Mouse (Mus musculus): ENCODE results near the gene Esp6. TPM values are rescaled to one million over a fixed set of nuclear protein-coding genes. Genes with fewer than 3 reads are reported as not detected.
A peak's percentile ranks its signal among the peaks of the same experiment; 100 is the strongest.
"Not testable (repeated sequence)": the region's sequence is repeated elsewhere in the genome, so short reads cannot be mapped to it uniquely, and the experiment has no call there.

The Esp6 gene
- not detected in 2 replicates for polyA plus RNA-seq (2015; fragmentation: Nextera tagmentation; extraction: Ambion mirVana)

DNA sequence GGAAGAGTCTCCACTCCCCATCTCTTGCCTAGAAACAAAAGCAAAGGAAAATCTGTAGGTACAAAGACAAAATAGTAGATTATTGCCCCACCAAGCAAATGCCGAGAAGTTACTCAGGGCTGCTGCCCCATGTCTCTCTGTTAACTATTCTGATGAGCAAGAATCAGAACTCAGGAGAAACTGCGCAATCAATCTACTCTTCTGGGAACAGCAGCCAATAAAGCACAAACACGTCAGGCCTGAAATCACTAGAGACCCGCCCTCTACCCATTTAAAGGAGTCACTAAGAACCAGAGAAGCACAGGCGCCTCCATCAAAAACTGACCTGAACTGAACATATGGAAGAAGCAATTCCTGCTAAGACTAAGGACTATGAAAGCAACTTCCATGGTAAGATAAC is at the start of gene Esp6:
Gene Esp6, plus strand, starts transcription at position 301 of the 400 bp plus-strand sequence.
- H3K36me3 ChIP-seq = no peaks in the 10 kb centered on the region
- no peak for ATAC-seq (replicated peaks; ENCODE audit: low FRiP score)
- WGBS = 84% methylated on average over 5 of the region's 5 CpGs

DNA sequence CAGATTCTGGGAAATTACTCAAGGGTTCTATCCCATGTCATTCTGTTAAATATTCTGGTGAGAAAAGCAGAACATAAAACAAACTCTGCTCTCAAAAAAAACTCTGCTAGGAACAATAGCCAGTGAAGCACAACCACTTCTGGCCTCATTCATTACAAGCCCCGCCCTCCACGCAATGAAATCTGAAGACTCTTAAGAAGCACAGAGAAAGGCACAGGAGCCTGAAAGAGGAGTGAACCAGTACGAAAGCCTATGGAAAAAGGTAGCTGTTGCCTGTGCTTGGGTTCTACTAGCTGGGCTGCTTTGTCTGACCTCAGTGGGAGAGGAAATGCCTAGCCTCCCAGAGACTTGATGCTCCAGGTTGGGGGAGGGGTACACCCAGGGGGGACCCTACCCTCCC is 41.5 kb upstream of the Esp6 start, which contains the start of gene Esp8:
Gene Esp8, plus strand, starts transcription at position 205 of the 400 bp plus-strand sequence.
- peak; percentile 29; the same call in 1 of the 2 replicates for ATAC-seq (replicated peaks; ENCODE audit: low FRiP score)
- Histone ChIP-seq H3K27me3 (no peaks in the 10 kb centered on the region), H3K4me1 (no peaks in the 10 kb centered on the region), H3K9ac (no peak within 1 kb of the TSS), H3K4me3 (replicated peaks) (no peak within 1 kb of the TSS), H3K4me2 (no peak within 1 kb of the TSS), H3K9me3 (replicated peaks) (no peaks in the 10 kb centered on the region), H3K27ac (no peak within 1 kb of the TSS), H3K36me3 (no peaks in the 10 kb centered on the region)
- WGBS = 46% methylated on average over 3 of the region's 3 CpGs

More for the DNA sequence above, at the start of gene Esp6:
- no peak within 1 kb of the TSS for H3K9ac ChIP-seq
- H3K4me1 ChIP-seq = no peaks in the 10 kb centered on the region
- H3K4me3 ChIP-seq (replicated peaks) = no peak within 1 kb of the TSS
- no peaks in the 10 kb centered on the region for H3K9me3 ChIP-seq (replicated peaks)
- H3K4me2 ChIP-seq = no peak within 1 kb of the TSS
- H3K27ac ChIP-seq = no peak within 1 kb of the TSS
- no peaks in the 10 kb centered on the region for H3K27me3 ChIP-seq

DNA sequence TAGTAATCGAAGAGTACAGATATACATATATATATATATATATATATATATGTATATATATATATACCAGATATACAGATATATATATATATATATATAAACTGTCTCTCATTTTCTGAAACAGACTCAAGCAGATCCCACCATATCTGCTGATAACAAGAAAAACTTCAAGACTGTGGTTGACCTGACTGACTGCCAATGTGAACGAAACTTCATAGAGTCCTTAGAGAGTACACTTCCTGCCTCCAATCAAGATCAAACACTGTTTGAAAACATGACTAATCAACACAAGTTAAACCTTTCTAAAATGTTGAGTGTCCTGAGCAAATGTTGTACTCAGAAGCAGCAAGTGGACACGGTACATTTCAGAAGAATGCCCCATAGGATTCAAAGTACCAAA is 31.5 kb upstream of the Esp6 start:
- no peak for ATAC-seq (replicated peaks; ENCODE audit: low FRiP score)
- WGBS = 82% methylated on average over 3 of the region's 3 CpGs
- no peak overlapping the region for H3K4me3 ChIP-seq (replicated peaks)
- H3K9me3 ChIP-seq (replicated peaks) = no peaks in the 10 kb centered on the region
- no peak overlapping the region for H3K27ac ChIP-seq
- no peak overlapping the region for H3K4me2 ChIP-seq
- no peak overlapping the region for H3K9ac ChIP-seq
- no peaks in the 10 kb centered on the region for H3K4me1 ChIP-seq
- no peaks in the 10 kb centered on the region for H3K27me3 ChIP-seq
- no peaks in the 10 kb centered on the region for H3K36me3 ChIP-seq

DNA sequence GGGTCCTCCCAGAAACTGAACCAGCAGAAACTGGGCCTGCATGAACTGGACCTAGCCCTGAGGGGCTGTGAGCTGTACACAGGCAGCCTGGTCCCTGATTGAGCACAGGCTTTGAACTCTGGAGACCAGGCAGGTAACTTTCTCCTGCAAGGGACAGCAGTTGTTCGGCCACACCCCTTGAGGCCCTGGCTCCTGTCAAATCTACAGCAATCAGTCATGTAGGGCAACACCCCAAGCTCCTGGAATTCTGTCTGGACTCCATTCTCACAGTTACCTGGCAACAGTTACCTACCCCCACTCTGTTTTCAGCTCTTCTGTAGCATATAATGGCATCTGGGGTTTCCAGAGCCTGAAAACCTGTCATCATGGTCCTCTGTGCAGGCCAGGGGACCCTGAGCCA is 30.2 kb upstream of the Esp6 start:
- no peaks in the 10 kb centered on the region for H3K4me1 ChIP-seq
- H3K27me3 ChIP-seq = no peaks in the 10 kb centered on the region
- 93% methylated on average over 1 of the region's 1 CpGs for WGBS
- H3K36me3 ChIP-seq = no peaks in the 10 kb centered on the region
- no peak overlapping the region for H3K9ac ChIP-seq
- H3K9me3 ChIP-seq (replicated peaks) = no peaks in the 10 kb centered on the region
- no peak overlapping the region for H3K4me3 ChIP-seq (replicated peaks)
- no peak overlapping the region for H3K4me2 ChIP-seq
- H3K27ac ChIP-seq = no peak overlapping the region
- ATAC-seq (replicated peaks; ENCODE audit: low FRiP score) = no peak

DNA sequence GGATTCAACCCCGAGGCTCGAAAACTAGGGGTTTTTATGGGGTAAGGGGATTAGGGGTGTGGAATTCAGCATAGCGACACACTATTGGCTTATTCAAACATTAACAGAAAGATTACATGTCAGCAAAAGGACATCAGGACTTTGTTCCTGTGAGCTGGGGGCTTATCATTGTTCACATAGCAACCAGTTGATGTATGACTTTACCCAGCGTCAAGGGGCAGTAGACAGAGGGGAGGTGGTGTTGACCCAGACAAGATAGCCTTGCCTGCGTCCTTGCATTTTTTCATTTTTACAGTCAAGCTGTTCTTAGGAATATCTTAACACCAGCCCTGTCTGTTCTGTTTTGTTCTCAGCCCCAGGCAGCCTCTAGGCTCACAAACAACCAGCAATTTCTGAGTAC is 14.3 kb upstream of the Esp6 start:
- WGBS = 63% methylated on average over 5 of the region's 5 CpGs
- not testable (repeated sequence) for H3K4me1 ChIP-seq; H3K4me3 ChIP-seq (replicated peaks); H3K9ac ChIP-seq; H3K36me3 ChIP-seq; ATAC-seq (replicated peaks; ENCODE audit: low FRiP score); H3K27ac ChIP-seq; H3K4me2 ChIP-seq; H3K27me3 ChIP-seq; H3K9me3 ChIP-seq (replicated peaks)

DNA sequence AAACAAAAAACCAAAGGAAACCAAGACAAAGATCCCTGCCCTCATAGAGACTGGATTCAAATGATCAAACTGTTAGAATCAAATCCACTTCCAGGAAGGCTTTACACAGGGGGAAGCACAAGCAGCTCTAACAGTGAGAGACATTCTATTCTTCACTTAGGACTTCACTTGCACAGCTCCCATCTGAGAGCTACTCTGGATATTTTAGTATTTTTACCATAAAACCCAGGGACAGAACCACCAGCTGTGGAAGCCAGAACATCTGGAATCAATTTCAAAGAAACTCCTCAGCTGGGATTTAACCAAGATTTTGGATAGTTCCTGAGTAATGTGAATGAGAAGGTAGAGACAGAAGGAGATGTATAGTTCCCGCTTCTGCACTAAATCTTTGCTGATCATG is 7.8 kb upstream of the Esp6 start:
- no peaks in the 10 kb centered on the region for H3K4me1 ChIP-seq
- no peaks in the 10 kb centered on the region for H3K9me3 ChIP-seq (replicated peaks)
- ATAC-seq (replicated peaks; ENCODE audit: low FRiP score) = no peak
- H3K4me3 ChIP-seq (replicated peaks) = no peak overlapping the region
- H3K27me3 ChIP-seq = no peaks in the 10 kb centered on the region
- 79% methylated on average over 1 of the region's 1 CpGs for WGBS
- H3K36me3 ChIP-seq = no peaks in the 10 kb centered on the region
- no peak overlapping the region for H3K9ac ChIP-seq
- H3K27ac ChIP-seq = no peak overlapping the region
- H3K4me2 ChIP-seq = no peak overlapping the region

DNA sequence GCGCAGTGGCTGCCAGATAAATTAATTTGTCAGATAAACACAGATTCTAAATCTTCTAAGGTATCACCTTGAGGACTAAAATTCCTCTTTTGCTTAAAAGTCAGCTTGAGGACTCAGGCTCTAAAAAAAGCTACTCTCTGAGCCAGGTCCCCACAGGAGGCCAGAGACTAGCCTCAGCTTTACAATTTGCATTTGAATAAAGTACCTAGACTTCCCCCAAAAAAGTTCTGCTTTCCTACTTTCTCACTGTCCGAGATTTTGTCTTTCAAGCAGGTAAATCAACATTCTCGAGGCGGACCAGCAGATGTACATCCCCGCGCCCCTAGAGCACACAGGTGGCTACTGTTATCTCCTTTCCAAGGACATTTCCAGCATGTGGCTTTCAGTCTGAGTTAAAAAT is 22.6 kb downstream of the Esp6 start:
- not testable (repeated sequence) for H3K36me3 ChIP-seq; H3K4me3 ChIP-seq (replicated peaks); H3K9me3 ChIP-seq (replicated peaks); H3K4me1 ChIP-seq; H3K4me2 ChIP-seq; ATAC-seq (replicated peaks; ENCODE audit: low FRiP score); H3K27ac ChIP-seq; H3K27me3 ChIP-seq; H3K9ac ChIP-seq
- 58% methylated on average over 6 of the region's 6 CpGs for WGBS

DNA sequence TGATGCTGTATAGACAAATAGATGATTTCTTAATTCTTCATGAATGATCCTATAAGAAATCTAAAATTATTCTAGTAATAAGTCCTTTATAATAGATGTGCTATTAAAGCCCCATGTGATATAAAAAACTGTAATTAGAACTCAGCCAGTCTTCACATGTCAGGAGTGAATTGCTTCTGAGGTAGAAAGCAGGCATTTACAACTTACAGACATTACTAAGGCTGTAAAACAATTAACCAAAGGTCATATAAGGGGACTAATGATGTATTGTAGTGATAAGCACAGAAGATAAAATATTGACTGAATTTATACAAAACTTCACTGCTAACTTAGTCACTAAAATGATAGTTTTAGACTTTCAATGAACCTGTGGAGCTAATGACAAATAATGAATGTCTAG is 30.0 kb downstream of the Esp6 start:
- ATAC-seq (replicated peaks; ENCODE audit: low FRiP score) = no peak
- Histone ChIP-seq H3K36me3 (no peaks in the 10 kb centered on the region), H3K9me3 (replicated peaks) (no peaks in the 10 kb centered on the region), H3K27ac (no peak overlapping the region), H3K9ac (no peak overlapping the region), H3K4me1 (no peaks in the 10 kb centered on the region), H3K4me2 (no peak overlapping the region), H3K27me3 (no peaks in the 10 kb centered on the region), H3K4me3 (replicated peaks) (no peak overlapping the region)

DNA sequence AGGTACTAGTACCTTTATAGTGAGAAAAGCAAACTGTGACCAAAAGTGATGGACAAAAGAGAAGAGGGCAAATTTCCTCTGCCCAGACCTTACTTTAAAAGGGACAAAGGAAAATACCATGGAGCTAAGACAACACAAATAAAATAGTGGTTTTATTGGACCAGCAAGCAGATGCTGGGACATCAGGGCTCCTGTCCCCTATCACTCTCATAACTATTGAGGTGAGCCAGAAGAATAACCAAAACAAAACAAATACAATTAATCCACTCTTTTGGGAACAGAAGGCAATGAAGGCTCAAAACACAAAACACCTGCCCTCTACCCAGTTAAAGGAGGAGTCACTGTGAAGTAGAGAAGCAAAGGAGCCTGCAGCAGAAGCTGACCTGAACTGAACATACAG is 37.0 kb downstream of the Esp6 start, which contains the start of gene Esp4:
Gene Esp4, plus strand, starts transcription at position 301 of the 400 bp plus-strand sequence.
- Histone ChIP-seq H3K36me3 (no peaks in the 10 kb centered on the region), H3K27me3 (no peaks in the 10 kb centered on the region), H3K9ac (no peak within 1 kb of the TSS), H3K4me2 (no peak within 1 kb of the TSS), H3K4me1 (no peaks in the 10 kb centered on the region), H3K4me3 (replicated peaks) (no peak within 1 kb of the TSS), H3K27ac (no peak within 1 kb of the TSS), H3K9me3 (replicated peaks) (no peaks in the 10 kb centered on the region)
- no peak for ATAC-seq (replicated peaks; ENCODE audit: low FRiP score)

Other genes with a start within 250 kb of the Esp6 start
- gene Crisp1, start 242.3 kb upstream of the Esp6 start, polyA plus RNA-seq (2015; fragmentation: Nextera tagmentation; extraction: Ambion mirVana) = 0.15 TPM in 1 of 2 replicates, not detected in the other
- gene Esp8, start 41.5 kb upstream of the Esp6 start, polyA plus RNA-seq (2015; fragmentation: Nextera tagmentation; extraction: Ambion mirVana) = not detected in 2 replicates
- gene Esp4, start 37.1 kb downstream of the Esp6 start, polyA plus RNA-seq (2015; fragmentation: Nextera tagmentation; extraction: Ambion mirVana) = not detected in 2 replicates
- gene Esp3, start 70.6 kb downstream of the Esp6 start, polyA plus RNA-seq (2015; fragmentation: Nextera tagmentation; extraction: Ambion mirVana) = not detected in 2 replicates
- not detected in 2 replicates for gene Esp1, start 165.6 kb downstream of the Esp6 start, polyA plus RNA-seq (2015; fragmentation: Nextera tagmentation; extraction: Ambion mirVana)
- gene Crisp2, start 245.5 kb downstream of the Esp6 start, polyA plus RNA-seq (2015; fragmentation: Nextera tagmentation; extraction: Ambion mirVana) = not detected in 2 replicates
- 1.9 and 3.8 TPM in 2 replicates for gene Rhag, start 249.6 kb downstream of the Esp6 start, polyA plus RNA-seq (2015; fragmentation: Nextera tagmentation; extraction: Ambion mirVana)

Data from kidney, embryonic 15.5 days (tissue).